14 mouse cellular contexts compared by ENCODE assay signal in the genomic region with DNA sequence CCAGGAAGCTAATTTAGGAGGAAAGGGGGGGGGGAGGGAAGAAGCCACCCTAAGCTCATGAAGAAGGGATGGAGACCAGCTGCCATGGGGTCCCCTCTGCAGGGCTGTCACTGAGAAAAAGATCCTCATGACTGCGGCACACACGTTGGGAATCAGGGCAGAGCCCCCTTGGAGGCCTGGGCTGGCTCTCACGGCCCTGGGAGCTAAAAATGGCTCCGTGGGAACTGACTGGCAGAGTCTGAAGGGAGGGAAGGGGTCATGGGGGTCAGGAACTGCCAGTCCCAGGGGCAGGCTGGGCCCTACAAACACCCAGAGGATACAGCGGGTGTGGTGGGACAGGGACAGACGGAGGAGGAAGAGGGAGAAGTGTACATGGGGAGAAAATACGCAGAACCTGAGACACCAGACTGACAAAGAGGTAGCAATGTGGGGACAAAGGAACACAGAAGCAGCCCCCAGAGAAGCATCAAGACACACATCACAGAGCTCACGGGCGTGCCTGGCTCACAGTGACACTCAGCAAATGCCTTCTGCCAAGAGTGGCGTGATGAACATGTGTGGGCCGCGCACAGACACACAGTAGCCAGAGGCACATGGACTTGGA. TPM values are rescaled to one million over a fixed set of nuclear protein-coding genes. Genes with fewer than 3 reads are reported as not detected.
DNase-seq lines count a peak whose midpoint lies in the region; ATAC-seq and TF ChIP-seq lines count a peak whose summit lies in the region.
"Had no signal": no experiment of that assay in that cellular context is flagged by ENCODE, and none has a peak within 500 bp of the region (broad histone marks: within the 10 kb centered on the region; RNA-seq: fewer than 3 reads in every experiment).

No protein-coding gene starts in this region.

- peak; percentile 94 for DNase-seq in heart, adult 11 months
- DNase-seq in heart, adult 8-10 months (ENCODE audit: low spot score) = no peak
- DNase-seq in layer of hippocampus, adult 2 months (ENCODE audit: low spot score in 2 of 2) = no peak
- no peak for DNase-seq in layer of hippocampus, adult 8-10 months (ENCODE audit: low spot score in 2 of 2)
- no peak for DNase-seq in adrenal gland, postnatal 14 days
- DNase-seq: thymus, adult 18-20 months had no signal

- H3K36me3 ChIP-seq in hindbrain, embryonic 15.5 days = no peaks in the 10 kb centered on the region
- H3K36me3 ChIP-seq in neural tube, embryonic 14.5 days (ENCODE audit: control insufficient read depth, insufficient read depth, low read length) = no peaks in the 10 kb centered on the region

- no peak overlapping the region for H3K9ac ChIP-seq in hindbrain, embryonic 15.5 days
- no peak overlapping the region; the same call in 1 of the 2 replicates for H3K9ac ChIP-seq in neural tube, embryonic 14.5 days (replicated peaks; ENCODE audit: low read depth, low read length)

- 28% methylated on average over 12 of the region's 12 CpGs for WGBS in hindbrain, embryonic 15.5 days
- 38% methylated on average over 12 of the region's 12 CpGs for WGBS in neural tube, embryonic 14.5 days

- H3K27me3 ChIP-seq in hindbrain, embryonic 15.5 days = no peaks in the 10 kb centered on the region
- no peaks in the 10 kb centered on the region for H3K27me3 ChIP-seq in neural tube, embryonic 14.5 days (ENCODE audit: control insufficient read depth, insufficient read depth, low read length)

- no peak overlapping the region for H3K4me2 ChIP-seq in hindbrain, embryonic 15.5 days
- H3K4me2 ChIP-seq in neural tube, embryonic 14.5 days (ENCODE audit: low read depth, low read length) = no peak overlapping the region

- peaks cover 16% of the 10 kb centered on the region for H3K4me1 ChIP-seq in hindbrain, embryonic 15.5 days (replicated peaks)
- H3K4me1 ChIP-seq in neural tube, embryonic 14.5 days (ENCODE audit: control insufficient read depth, insufficient read depth, low read length) = no peaks in the 10 kb centered on the region

- H3K9me3 ChIP-seq in hindbrain, embryonic 15.5 days = no peaks in the 10 kb centered on the region
- H3K9me3 ChIP-seq in neural tube, embryonic 14.5 days (ENCODE audit: control insufficient read depth, low read length) = no peaks in the 10 kb centered on the region

- H3K27ac ChIP-seq in layer of hippocampus, adult 2 months = 0 out of 2 replicates have a peak overlapping the region, but pooled peaks have one; percentile 36
- H3K27ac ChIP-seq in hindbrain, embryonic 15.5 days (replicated peaks) = 0 out of 2 replicates have a peak overlapping the region, but pooled peaks have one; percentile 13
- peak overlapping the region; percentile 78 for H3K27ac ChIP-seq in neural tube, embryonic 14.5 days (ENCODE audit: low read depth, low read length)
- H3K27ac ChIP-seq: macrophage had no signal

- ATAC-seq in hindbrain, embryonic 15.5 days (ENCODE audit: low FRiP score, low read depth) = no peak
- ATAC-seq in neural tube, embryonic 14.5 days (ENCODE audit: low read depth) = peak; percentile 35
- no peak for ATAC-seq in erythroblast, adult 5-6 weeks (replicated peaks; ENCODE audit: low FRiP score, poor library complexity, severe bottlenecking)

- no peak overlapping the region for H3K4me3 ChIP-seq in layer of hippocampus, adult 2 months
- H3K4me3 ChIP-seq in hindbrain, embryonic 15.5 days = no peak overlapping the region
- no peak overlapping the region for H3K4me3 ChIP-seq in neural tube, embryonic 14.5 days (ENCODE audit: low read depth, low read length)
- H3K4me3 ChIP-seq: erythroblast, embryonic 14.5 days had no signal

- TF ChIP-seq CTCF in layer of hippocampus, adult 2 months (conservative IDR thresholded peaks at IDR 0.05) = no peak

RNA-seq across cellular contexts. Expression of gene Etnk2, which starts 19.3 kb away (rescaled TPM):
- total RNA-seq in heart, adult 8-10 months (2022) = under 1 TPM; 0.16 to 0.69 (median 0.33) TPM
- 1 to 10 TPM; 1.1 to 1.6 TPM for total RNA-seq in layer of hippocampus, adult 2 months (2021)
- 1 to 10 TPM; 2.0 to 3.3 (median 2.5) TPM for total RNA-seq in layer of hippocampus, adult 8-10 months (2022)
- polyA plus RNA-seq in hindbrain, embryonic 15.5 days (2015; fragmentation: Nextera tagmentation; extraction: Ambion mirVana) = 21.1 and 22.4 TPM in 2 replicates
- polyA plus RNA-seq in neural tube, embryonic 14.5 days (2014; fragmentation: Nextera tagmentation; extraction: Ambion mirVana) = 15.4 and 21.6 TPM in 2 replicates
- 7.6 and 28.3 TPM in 2 replicates for total RNA-seq in adrenal gland, postnatal 14 days (2021)
- not detected in 2 replicates for total RNA-seq in erythroblast, adult 5-6 weeks (2015; ENCODE audit: low replicate concordance)
- not detected in 2 replicates for total RNA-seq in erythroblast, adult 5-6 weeks (2017; ENCODE audit: low replicate concordance)
- total RNA-seq: common myeloid progenitor, adult 5-6 weeks had no signal
- polyA plus RNA-seq: erythroblast, embryonic 14.5 days; macrophage had no signal

RNA-seq across cellular contexts. Expression of gene Ren1, which starts 32.3 kb away (rescaled TPM):
- under 1 TPM in 1 of 4 experiments, not detected in 3; 0.19 TPM for total RNA-seq in heart, adult 8-10 months (2022)
- total RNA-seq in layer of hippocampus, adult 2 months (2021) = not detected
- total RNA-seq in layer of hippocampus, adult 8-10 months (2022) = not detected
- 7.9 and 11.1 TPM in 2 replicates for polyA plus RNA-seq in hindbrain, embryonic 15.5 days (2015; fragmentation: Nextera tagmentation; extraction: Ambion mirVana)
- polyA plus RNA-seq in neural tube, embryonic 14.5 days (2014; fragmentation: Nextera tagmentation; extraction: Ambion mirVana) = 0.39 and 0.83 TPM in 2 replicates
- 5.4 and 12.6 TPM in 2 replicates for total RNA-seq in adrenal gland, postnatal 14 days (2021)
- total RNA-seq in erythroblast, adult 5-6 weeks (2015; ENCODE audit: low replicate concordance) = not detected in 2 replicates
- not detected in 2 replicates for total RNA-seq in erythroblast, adult 5-6 weeks (2017; ENCODE audit: low replicate concordance)
- total RNA-seq: common myeloid progenitor, adult 5-6 weeks; gastrocnemius, postnatal 4 days; layer of hippocampus, postnatal 25 days had no signal
- polyA plus RNA-seq: erythroblast, embryonic 14.5 days; macrophage had no signal

RNA-seq across cellular contexts. Expression of gene Sox13, which starts 41.5 kb away (rescaled TPM):
- 10 to 100 TPM; 11.0 to 14.4 (median 13.9) TPM for total RNA-seq in heart, adult 8-10 months (2022)
- total RNA-seq in layer of hippocampus, adult 2 months (2021) = 1 to 10 TPM; 6.3 to 9.4 TPM
- total RNA-seq in layer of hippocampus, adult 8-10 months (2022) = 10 to 100 TPM in 1 of 4 experiments, 1 to 10 TPM in 3; 9.3 to 13.7 (median 9.4) TPM
- 6.0 and 7.3 TPM in 2 replicates for polyA plus RNA-seq in hindbrain, embryonic 15.5 days (2015; fragmentation: Nextera tagmentation; extraction: Ambion mirVana)
- 4.0 and 5.2 TPM in 2 replicates for polyA plus RNA-seq in neural tube, embryonic 14.5 days (2014; fragmentation: Nextera tagmentation; extraction: Ambion mirVana)
- total RNA-seq in adrenal gland, postnatal 14 days (2021) = 19.3 and 20.0 TPM in 2 replicates
- total RNA-seq in erythroblast, adult 5-6 weeks (2015; ENCODE audit: low replicate concordance) = 1.0 TPM in 1 of 2 replicates, not detected in the other
- 0.77 and 2.2 TPM in 2 replicates for total RNA-seq in erythroblast, adult 5-6 weeks (2017; ENCODE audit: low replicate concordance)

Comparison
In these comparisons a context has a peak if more than half of its experiments do, and no peak if none do; other contexts are left out.
1. H3K27ac ChIP-seq: peak in every context shown above with its lines; median percentile 78 in neural tube, embryonic 14.5 days; 36 in layer of hippocampus, adult 2 months; 13 in hindbrain, embryonic 15.5 days.